Mouse (Mus musculus) adrenal gland, adult 8-10 months (tissue): Measurements from ENCODE around the gene Ccdc57. TPM values are rescaled to one million over a fixed set of nuclear protein-coding genes. Genes with fewer than 3 reads are reported as not detected.
"Not testable (repeated sequence)": the region's sequence is repeated elsewhere in the genome, so short reads cannot be mapped to it uniquely, and the experiment has no call there.

ENCODE experiments used
- DNase-seq: peaks from one replicate; pipeline ENCODE4 v3.0.0; 2022
- total RNA-seq, 4 experiments: library from RNA; stranded (reverse); gene quantifications; 2 replicates each; pipeline ENCODE4 v1.2.4; 2022

Gene Ccdc57
- total RNA-seq, 4 experiments from 2014 or later = 9.9 to 24.5 (median 15.1) TPM

DNA sequence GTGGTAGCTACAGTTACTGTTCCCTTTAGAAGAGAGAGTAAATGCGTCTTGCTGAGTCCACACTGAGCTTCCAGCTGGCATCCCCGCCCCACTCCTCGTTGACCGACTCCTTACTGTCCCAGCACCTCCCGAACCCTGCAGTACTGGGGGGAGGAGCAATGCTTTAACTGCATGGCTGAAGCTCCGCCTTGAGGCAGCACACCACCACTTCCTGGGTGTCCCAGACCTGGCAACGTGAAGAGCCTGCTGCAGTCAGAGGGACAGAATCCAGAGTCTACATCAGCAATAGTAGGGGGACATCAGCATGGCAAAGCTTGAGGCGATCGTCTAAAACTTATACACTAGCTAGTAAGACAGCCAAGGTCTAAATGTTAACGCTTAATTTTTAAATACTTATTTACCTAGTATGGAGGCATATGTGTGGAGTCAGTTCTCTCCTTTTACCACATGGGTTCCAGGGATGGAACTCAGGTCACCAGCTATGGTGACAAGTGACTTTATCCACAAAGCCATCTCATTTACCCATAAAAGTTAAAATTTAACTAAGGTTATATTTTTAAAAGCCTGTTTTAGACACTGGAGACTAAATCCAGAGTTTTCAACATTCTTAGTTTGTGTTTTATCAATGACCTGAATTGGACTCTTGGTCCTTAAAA is 30.1 kb downstream of the Ccdc57 start:
- DNase-seq = peak; percentile 52

DNA sequence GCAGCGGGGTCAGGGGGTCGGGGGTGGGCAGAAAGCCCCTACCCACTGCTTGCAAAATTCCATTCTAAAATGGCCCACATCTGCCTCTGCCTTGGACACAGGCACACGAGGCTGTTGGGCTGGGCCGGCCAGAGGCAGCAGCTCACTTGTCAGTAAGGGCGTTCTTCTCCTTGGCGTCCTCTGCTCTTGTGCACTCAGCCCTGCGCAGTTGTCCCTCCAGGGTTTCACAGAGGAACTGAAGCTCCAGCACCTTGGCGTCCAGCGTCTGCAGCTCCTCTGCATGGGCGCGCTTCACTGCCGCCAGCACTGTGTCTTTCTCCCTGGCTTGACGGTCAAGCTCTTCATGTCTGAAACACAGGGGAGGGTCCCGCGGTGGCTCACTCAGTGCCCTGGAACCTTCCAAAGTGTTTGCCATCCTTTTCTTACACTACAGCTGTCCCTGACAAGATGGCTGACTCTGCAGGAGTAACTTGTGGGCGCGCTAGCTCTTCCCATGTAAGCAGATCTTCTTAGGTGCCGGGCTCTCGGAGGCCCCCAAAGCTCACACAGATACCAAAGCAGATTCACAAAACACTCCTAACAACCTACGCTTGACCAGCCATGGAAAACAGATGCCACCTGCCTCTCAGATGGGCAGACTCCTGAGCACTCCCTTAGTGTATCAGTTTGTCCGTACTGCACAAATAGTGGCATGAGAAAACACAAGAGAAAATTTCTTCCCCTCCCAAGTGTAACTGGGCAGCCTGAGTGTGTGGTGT is 30.8 kb downstream of the Ccdc57 start:
- DNase-seq = no peak

DNA sequence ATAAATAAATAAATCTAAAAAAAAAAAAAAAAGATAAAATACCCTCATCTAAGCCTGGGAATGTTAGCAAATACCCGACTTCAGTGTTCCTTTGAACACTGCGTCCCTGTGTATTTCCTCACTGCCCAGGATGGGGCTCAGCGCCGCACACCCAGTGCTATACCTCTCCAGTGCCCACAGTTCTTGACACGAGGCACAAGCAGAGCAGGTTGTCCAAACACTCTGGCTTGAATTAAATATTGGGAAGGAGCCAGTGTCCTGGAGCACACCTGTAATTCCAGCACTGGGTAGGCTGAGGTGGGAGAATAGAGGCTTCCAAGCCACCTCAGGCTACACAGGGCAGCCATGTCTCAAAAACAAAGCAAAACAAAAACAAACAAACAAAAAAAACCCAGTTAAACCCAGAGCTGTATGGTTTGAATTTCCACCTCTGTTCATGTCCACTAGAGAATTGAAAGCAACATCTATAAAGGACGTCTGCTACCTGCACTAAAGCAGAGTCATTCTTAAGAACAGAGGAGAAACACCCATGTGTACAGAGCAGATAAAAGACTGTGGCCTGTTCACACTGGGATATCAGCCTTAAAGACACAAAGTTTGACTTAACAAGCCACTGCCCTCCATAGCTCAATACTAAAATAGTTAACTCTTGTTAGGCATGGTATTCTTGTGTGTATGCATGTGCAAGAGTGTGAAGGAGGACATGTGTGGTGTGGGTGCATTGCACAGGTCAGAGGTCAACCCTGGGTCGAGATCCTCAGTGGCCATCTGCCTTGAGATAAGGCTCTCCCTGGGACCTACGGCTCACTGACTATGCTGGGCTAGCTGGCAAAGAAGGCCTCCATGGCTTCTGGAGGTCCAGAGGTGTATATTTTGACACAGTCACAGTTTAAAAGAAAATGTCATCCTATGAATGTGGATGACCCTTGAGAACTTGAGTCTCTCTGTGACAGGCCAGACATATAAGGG is 32.1 kb downstream of the Ccdc57 start:
- no peak for DNase-seq

DNA sequence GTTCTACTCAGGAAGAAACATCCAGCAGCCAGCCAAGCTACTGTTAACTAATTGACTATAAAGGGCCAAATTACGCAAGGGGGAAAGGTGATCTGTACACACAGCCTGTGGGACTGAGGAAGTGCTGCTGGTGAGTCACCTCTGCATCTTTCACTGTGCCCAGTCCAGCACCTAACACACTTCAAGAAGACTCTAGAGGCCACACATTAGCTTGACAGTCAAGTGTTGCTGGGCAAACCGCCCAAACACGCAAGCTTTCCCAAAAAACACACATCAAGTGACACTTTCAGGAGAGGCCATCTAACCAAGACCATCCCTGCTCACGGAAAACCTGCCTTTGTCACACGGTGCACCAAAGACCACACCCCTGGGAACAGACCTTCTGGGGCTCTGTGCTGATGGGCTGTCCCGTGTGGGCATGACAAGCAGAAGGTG is 34.5 kb downstream of the Ccdc57 start:
- no peak for DNase-seq

DNA sequence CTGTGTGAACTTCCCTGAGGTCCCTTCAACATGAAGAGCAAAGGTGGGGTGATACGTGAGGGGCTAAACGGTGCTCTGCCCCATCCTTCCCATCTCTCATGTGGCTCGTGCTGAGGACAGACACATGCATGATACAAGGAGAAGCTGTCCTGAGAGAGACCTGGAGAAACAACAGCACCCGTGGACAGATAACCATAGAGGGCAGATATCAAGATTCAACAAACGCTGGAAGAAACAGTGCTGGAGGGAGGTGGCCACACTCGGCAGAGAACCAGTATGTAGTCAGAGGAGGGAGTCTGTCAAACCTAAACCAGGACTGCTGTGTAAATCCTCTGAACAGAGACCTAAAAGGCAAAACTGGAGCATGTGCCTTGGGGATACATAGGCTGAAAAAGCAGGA is 37.2 kb downstream of the Ccdc57 start:
- DNase-seq = no peak

DNA sequence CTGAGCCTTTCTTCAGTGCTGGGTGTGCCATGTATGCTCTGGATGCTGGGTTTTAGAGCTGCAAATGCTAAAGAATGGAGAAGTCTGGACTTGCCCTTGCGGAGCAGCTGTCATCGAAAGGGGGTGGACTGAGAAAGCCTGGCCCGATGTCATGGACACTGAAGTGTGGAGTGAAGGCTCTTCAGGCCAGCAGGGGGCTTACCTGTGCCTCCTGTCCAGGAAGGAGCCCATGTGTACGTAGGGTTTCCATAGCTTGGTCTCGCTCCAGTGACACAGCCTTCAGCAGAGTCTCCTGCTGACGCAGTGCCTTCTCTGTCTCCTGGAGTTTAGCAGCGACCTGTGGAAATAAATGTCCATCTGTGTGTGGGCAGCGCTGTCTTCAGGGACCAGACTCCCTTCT is 38.3 kb downstream of the Ccdc57 start:
- DNase-seq = no peak

DNA sequence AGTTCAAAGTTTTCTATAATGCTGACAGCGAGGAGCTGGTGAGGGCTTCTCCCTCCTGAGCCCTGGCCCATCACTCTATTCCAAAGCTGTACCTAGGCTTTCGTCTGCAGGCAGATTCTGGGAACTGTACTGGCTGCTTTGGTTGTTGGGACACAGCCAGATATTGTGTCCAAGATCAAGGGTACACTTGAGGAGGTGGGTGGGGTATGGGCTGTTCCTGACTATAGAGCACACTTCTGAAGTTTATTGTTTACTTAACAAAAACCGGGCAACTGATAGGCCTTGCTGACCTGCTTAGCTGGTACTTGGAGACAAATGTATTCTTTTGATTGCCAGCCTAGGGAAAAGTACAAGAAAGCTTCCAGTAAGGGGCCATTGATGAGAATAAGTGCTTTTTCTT is 43.5 kb downstream of the Ccdc57 start:
- DNase-seq = no peak

DNA sequence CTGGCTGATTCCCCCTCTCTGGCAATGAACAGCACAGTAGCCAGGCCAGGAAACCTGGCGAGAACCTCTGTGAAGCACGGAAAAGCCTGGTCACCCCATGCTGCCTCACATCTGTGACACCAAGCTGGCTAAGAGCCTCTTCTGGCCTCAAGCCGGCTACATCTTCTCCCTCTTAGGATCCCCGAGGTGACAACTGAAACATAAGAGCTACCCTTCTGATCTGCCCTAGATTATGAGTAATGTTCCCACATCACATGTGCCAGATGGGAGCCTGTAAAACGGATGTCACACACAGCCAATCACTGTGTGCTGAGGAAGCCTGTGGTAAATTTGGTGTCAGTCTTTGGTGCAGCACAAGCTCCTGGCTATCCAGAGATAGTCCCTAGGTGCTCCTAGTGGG is 44.0 kb downstream of the Ccdc57 start:
- no peak for DNase-seq

DNA sequence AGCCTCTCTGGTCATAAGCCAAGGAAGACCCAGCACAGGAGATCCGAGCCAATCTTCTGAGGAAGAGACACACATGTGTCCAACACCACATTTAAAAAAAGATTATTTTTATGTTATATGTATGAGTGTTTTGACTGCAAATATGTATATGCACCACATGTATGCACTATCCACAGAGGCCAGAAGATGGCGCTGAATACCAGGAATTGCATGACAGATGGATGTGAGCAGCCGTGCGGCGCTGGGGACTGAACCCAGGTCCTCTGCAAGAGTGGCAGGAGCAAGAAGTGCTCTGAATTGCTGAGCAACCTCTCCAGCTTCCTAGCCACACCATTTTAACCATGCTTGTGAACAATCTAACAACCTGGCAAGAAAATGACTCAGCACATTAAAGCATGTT is 45.2 kb downstream of the Ccdc57 start:
- DNase-seq = no peak

DNA sequence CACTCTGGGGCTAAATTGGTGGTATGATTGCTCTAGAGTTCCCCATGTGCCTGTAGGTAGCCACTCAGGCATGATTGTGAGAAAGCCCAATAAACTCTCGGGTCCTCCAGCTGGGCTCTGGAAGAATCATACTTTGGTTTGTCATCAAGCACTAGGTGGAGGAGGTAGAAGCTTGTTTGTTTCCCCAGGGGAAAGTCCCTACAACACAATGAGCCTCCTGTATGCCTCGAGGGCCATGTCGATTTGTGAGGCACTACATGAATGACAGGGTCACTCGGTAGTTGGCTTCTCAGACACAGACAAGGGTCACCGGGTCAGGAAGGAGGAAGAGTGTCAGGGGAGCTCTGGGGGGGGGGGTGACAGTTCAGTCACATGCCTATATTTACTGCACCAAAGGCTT is 46.2 kb downstream of the Ccdc57 start:
- DNase-seq = no peak

DNA sequence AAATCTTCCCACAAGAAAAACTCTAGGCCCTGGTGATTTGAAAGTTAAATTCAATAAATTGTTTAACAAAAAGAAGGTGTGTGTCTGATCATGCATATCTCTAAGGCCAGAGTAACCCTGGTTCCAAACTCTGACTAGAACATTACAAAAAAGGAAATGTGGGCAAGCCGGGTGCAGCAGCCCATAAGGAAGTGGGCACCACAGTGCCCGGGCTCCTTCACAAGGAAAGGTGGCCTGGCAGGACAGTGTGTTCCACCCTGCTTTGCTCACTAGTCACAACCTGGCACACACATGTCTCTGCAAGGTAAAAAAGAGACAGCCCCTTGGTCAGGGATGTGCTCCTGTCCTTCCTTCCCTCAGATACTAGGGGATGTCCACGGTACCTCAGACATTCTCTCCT is 49.1 kb downstream of the Ccdc57 start:
- DNase-seq = no peak

DNA sequence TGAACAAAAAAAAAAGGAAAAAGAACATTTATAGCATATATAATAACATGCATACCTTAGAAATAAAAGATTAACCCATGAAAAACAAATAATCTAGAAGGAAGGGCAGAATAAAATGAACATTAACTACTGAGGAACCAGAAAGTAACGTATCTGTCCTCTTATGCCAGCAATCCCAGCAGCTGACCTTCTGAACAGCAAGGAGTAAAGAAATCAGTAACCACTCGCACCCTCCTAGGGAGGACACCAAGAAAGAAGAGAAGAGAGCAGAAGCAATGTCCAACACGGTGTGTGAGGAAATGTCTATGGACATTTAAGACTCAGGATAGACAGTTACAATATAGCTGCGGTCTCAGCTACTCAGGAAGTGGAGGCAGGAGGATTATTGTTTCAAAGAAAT is 49.7 kb downstream of the Ccdc57 start:
- no peak for DNase-seq

DNA sequence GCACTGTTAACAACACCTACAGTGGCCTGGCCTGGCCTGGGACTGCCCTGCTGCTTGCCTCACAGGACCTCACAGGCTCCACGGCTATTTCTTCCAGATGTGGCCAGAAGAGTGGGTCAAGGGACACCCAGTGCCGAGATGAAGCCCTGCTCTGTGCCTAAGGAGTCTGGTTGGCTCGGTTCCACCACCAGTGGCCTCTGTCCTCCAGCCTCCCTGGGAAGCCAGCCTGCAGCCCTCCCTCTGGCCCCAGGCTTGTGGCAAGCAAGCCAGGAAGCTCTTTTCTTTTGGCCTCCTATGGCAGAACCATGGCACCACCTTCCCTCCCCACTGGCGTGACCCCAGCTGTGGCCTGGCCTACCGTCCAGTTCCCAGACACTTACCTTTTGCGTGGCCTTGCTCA is 59.5 kb downstream of the Ccdc57 start:
- peak; percentile 55 for DNase-seq

DNA sequence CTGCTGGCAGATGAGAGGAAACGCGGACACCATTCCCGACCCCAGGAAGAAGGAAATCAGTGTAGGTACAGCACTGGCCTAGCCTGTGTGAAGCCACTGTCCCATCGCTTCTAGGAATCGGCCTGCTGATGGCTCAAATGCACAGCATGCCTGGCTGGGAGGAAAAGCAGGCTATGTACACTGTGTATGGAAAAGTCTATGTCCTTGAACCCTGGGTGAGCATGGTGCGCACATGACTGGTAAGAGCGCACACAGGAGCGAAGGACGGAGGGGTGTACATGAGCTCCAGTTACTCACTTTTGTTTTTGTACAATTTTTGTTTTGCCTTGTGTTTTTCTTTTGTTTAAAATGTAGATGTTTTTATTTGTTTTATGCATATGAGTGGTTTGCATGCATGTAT is 61.2 kb downstream of the Ccdc57 start:
- no peak for DNase-seq

DNA sequence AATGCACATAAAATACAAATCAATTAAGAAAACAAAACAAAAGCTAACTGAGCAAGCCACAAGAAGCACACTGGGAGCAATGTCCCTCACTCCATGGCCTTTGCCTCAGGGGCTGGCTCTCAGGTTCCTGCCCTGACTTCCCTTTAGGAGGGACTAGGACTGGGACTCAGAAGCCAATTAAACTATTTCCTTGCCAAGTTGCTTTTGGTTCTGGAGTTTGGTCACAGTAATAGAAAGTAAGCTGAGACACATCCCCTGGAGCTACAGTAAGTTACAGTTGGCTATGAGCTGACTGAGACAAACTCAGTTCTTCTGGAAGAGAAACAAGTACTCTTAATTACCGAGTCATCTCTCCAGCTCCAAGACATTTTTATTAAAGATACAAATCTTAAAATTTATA is 66.9 kb downstream of the Ccdc57 start:
- no peak for DNase-seq

DNA sequence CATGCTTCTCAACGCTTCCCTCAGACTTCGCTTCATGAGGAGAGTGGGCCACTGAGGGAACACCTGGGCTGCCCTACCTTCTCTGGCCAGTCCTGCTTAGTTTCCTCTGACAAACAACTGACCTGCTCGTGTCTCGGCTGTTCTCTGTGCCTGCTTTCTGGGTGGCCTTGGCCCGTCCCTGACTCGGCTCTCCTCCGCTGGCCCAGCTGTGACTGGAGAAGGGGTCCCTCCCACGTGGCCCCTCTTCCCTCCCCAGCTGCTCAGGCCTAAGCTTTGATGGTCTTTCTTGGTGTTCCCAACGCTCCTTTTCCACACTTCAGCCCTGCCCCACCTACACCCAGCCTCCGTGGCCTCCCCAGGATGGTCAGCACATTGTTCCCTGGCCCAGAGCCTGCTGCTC is 69.9 kb downstream of the Ccdc57 start:
- DNase-seq = no peak

DNA sequence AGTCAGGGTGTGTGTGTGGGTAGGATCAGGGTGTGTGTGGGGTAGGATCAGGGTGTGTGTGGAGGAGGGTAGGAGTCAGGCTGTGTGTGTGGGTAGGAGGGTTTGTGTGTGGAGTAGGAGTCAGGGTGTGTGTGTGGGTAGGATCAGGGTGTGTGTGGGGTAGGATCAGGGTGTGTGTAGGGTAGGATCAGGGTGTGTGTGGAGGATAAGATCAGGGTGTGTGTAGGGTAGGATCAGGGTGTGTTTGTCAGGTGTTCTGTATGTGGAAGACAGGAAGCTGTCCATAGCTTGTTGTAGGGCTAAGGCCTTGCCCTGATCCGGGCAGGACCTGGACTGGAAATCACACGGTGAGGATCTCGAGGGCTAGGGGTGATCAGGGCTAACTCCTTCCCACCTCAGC is 76.7 kb downstream of the Ccdc57 start:
- DNase-seq = not testable (repeated sequence)

DNA sequence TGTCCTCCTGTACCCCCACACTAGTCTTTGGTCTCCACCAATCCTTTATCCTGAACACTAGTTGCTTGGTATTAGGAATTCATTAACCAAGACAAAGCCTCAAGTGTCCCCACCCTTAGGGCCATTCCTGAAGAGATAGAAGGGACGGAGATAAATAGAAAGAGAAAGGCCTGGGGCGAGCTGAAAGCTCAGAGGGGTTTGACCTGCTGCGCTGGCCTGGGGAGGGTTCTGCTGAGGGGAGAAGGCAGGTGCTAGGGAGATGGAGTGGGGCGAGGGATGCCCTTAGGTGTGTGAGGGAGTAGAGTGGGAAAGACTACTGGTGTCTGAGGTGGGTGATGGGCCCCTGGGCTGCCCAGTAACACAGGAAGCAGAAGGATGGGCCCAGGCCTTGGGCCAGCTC is 78.9 kb downstream of the Ccdc57 start:
- DNase-seq = no peak

DNA sequence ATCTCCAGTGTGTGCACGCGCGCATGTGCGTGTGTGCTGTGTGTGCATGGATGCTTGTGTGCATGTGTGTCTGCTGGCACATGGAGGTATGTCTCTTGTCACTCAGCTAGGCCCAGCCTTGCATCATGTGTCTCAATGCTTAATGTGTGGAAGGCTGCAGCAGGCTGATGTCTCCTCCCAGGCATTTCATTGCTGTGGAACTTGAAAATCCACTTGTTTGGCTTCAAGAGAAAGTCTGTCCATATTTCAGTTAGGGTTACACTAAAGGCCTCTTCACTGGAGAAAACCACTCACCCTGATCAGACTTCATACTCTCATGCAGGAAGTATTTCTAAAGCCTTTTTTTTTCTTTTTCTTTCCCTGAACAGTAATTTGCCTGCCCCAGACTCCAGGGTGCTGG is 79.5 kb downstream of the Ccdc57 start:
- DNase-seq = no peak

DNA sequence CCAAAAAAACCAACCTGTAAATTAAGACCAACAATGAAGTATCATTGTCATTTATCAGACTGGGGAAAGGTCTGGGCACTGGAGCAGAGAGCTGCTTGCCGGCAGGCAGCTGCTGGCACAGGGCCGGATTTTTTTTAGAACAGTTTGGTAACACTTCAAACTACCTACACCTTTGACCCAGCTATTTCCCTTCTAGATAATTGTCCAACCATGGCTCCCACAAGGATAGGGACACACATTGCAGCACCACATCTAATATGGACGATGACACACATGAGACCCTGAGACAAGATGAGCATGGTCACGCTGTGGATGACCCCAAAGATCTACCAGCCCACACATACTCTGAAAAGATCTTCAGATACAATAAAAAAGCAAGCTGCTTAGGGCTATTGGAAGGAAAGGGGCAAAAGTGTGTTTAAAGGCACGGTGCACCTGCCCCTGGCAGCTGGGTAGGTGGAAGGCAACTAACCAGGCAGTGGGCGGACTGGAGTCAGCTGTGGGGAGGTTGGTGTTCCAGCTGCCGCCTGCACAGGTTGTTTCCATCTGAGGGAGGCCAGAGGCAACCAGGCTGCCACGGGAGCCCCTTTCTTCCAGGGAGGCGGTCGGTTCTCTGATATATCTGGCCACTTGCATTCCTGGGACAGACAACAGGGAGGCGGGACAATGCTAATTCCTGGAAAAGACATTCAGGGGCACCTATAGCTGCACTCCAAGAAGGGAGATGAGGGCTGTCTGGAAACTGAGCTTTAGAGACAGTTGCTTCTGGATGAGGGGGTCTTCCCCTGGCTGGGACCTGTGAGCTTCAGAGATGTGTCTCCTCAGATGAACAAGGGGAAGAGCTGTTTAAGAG is 80.4 kb downstream of the Ccdc57 start:
- no peak for DNase-seq

DNA sequence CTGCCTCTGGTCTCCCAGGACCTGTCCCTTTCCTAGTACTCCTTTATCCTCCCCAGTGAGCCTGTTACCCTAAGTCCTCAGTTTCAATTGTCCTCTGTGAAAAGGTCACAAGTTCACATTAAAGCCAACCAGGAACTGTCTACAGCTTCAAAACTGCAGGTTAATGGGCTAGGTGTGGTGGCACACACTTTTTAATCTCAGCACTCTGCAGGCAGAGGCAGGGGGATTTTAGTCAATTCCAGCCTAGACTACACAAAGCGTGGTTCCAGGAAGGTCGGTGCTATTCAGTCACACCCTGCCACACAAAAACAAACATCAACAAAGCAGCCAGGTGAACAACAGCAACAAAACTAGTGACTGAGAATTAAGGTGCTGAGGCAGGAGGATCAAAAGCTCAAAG is 81.1 kb downstream of the Ccdc57 start:
- no peak for DNase-seq

DNA sequence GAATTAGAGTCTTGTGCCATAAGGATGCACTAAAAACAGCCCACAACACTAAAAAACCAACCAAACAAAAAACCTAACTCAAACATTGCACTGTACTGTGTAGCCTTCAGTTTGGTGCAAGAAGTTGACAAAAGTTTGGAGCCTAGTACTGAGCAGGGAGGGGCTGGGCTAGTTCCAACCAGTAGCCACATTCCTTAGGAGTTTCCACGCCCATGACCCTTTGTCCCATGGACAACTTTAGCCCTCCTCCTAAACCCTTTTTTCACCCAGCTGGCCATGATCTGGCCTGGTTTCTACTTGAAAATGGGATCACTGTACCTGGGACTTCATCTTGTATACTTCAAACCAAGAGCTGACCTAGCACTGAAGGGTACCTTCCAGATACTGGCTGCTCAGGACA is 81.5 kb downstream of the Ccdc57 start:
- no peak for DNase-seq
